Mouse (Mus musculus) monocyte, adult 2 months (primary cell): Measurements from ENCODE around the gene Mdga2.

Experiments used
- DNase-seq, 2 experiments: peaks; one replicate each; pipeline ENCODE4 v3.0.0; 2022; ENCODE audit warnings: low spot score in 2 of 2, low read depth in 1 of 2

Gene Mdga2

GRCm38 (mm10) chr12:66708334-66708733 lies 514.0 kb downstream of the Mdga2 start:
- DNase-seq = no peak

GRCm38 (mm10) chr12:66707431-66707830 lies 514.9 kb downstream of the Mdga2 start:
- no peak for DNase-seq

DNA sequence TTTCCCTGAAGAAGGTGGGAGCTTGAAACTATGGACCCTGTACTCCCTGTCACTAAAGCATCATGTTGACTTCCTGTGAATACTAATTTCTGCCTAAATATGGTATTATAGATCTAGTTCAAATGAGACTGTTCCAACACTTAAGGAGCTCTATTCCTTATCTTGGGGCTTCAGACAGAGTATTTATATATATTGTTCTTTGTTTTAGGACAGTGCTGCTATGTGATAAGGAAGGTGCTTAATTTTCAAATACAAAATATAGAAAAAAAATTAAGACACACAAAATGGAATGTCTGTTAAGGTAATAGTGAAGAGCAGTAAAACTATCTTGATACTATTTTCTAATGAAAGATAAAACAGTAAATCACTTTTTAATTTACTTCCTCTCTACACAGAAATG lies 517.3 kb downstream of the Mdga2 start:
- no peak for DNase-seq

GRCm38 (mm10) chr12:66702781-66703180 lies 519.6 kb downstream of the Mdga2 start:
- DNase-seq = no peak

- DNase-seq = no peak
Observed at GRCm38 (mm10) chr12:66679558-66679957, 542.8 kb downstream of the Mdga2 start.

- DNase-seq = no peak
Observed at GRCm38 (mm10) chr12:66648605-66649552, 573.5 kb downstream of the Mdga2 start.

DNA sequence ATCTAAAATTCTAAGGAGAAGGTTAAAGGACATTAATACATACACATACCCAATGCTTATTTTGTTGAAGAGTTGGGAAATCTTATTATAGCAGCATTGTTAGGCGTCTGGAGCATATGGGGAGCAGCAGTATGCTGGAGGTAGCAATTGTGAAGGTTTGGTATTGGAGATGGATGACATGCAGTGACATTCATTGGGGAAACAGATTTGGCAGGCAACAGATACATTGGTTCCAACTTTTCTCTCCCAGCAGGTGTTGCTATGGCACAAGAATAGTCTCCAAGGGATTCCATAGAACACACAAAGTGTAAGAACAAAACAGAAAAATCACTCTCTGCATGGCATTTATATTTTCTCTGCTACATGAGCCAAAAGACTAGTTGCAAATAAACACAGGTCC lies 581.9 kb downstream of the Mdga2 start:
- DNase-seq = no peak

DNA sequence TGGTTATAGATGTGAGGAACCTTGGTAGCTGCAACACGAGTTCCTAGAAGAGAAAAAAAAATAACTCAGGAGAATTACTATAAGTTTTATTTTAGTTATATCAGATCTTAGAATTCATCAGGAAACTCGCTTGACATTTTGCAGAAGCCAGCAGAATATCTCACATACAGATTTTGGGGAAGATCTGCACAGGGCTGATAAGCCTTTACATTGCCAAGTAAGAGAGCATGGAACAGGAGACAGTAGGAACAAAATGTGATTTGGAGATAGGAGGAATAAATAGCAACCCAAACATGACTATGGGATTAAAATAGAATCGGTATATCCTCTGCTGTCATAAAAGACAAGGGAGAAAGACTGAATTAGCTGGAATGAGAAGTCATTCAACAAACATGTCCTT lies 602.4 kb downstream of the Mdga2 start:
- no peak for DNase-seq

DNA sequence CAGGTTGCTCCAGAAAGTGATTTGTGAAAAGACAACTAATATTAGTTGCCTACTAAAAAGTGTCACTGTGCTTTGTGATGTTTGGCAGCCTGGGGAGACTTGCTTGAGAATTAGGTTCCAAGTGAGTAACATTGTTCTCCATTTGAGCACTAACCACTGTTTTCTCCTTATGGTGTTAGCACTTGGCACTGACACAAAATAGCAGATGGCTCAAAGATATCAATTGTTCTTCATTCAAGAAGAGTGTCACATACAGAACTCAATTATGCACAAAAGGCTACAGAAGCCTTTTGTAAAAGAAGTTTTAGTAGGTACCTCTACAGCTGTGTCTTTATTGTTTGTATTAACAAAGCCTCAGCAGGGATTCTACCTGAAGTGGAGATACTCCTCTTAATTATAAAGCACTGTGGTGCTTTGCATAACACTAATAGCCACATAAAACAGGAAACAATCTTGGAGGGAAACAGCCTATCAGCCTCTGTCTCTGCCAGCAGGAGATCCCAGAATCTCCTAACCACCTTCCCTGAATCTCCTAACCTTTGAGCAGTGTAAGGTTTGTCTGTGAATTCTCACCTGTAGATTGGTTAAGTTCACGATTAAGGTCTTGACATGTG lies 630.6 kb downstream of the Mdga2 start:
- no peak for DNase-seq

DNA sequence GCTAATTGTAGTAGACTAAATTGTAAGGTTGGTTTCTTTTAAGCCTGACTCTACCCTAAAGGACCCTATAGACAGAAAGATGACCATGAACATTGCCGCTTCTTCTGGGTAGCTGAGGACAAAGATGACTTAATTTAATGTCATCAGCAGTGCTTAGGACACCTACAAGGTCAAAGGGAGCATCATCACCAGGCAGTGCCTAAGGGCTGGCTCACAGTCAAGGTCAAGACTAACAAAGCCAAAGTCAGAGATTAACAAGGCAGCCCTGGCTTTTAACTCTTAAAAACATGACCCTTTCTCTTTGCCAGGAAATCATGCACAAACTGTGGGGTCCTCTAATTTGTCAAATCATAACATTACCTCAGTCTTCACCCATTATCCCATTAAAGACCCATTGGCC lies 657.0 kb downstream of the Mdga2 start:
- no peak for DNase-seq

- no peak for DNase-seq
Observed at GRCm38 (mm10) chr12:66556846-66557245, 665.5 kb downstream of the Mdga2 start.

GRCm38 (mm10) chr12:66556178-66556820 lies 666.0 kb downstream of the Mdga2 start:
- no peak for DNase-seq

DNA sequence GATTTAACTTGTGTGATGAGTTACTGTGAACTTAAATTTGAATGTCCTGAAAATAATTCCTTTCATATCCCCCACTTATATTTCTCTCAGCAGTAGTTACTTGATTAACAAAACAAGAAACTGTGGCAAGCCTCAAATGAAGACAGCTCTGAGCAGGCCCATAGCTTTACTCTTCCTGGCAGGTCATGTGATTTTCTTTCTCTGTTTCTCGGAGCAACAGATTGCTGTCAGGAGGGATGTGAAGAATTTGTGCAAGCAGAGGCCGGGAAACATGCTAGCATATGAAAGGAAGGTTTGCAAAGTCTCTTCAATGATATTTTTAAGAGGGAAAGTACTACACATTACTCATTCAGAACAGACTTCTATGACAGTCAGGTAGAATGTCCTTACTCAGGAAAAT lies 697.4 kb downstream of the Mdga2 start:
- no peak for DNase-seq

DNA sequence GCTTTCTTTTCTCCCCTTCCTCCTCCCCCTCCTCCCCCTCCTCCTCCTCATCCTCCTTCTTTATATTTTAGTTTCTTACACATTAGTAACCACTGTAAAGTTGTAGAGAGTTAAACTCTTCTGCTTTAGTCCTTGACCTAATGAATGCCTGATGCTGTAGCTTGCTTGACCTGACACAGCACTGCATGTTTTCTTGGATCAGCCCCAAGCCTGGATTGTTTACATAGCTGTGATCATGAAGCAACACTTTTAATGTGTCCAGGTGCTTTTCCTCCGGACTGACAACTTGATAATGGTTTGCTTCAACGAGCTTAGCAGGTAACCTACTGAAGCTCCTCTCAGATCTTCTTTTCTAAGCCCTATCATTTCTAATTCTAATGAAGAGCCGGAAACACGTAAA lies 723.1 kb downstream of the Mdga2 start:
- DNase-seq = no peak

- DNase-seq = no peak
Observed at GRCm38 (mm10) chr12:66470868-66471267, 751.5 kb downstream of the Mdga2 start.

DNA sequence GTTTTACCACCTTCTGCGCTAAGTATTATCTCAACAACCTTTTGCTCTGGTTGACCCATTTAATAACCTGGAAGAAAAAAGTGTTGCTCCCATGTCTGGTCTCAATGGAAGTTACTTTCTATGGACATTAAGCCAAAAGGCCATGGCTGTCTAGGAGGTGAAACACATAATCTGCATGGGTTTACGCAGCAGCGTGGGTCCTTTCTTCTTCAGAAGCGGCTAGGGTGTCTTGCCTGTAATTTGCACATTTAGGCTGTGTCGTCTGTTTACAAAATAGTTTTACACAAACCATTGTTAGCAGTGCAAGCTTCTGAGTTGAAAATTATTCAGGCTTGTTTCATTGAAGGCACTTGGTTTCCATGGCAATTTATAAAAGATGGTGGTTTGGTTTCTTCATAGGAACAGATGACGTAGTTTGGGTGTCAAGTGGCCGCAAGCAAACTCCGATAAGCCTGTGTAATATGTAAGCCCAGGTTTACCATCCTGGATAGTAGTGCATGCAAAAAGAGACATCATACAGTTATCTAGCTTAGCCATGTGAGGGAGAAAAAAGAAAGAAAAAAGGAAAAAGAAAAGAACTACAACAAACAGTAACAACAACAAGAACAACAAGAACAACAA lies 752.0 kb downstream of the Mdga2 start:
- DNase-seq = no peak

- no peak for DNase-seq
Observed at GRCm38 (mm10) chr12:66465516-66465915, 756.8 kb downstream of the Mdga2 start.

DNA sequence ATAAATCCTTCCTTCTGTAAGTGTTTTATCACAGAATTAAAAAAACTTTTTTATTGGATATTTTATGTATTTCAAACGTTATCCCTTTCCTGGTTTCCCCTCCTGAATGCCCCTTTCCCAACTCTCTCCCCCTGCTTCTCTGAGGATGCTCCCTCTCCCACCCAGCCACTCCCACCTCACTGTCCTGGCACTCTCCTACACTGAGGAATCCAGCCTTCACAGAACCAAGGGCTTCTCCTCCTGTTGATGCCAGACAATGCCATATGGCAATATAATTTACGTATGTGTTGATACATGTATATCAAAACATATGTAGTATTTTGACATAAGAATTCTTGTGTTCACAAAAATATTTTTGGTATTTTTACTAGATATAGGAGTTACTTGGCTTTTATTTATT lies 779.0 kb downstream of the Mdga2 start:
- DNase-seq = no peak
